Mouse (Mus musculus) retina, adult 2 months (tissue): ENCODE data around the gene Islr.
"Not testable (repeated sequence)": the region's sequence is repeated elsewhere in the genome, so short reads cannot be mapped to it uniquely, and the experiment has no call there.

Experiments
- DNase-seq: peaks from one replicate; pipeline ENCODE4 v3.0.0-alpha.2; 2012; ENCODE audit warnings: low read depth, low spot score

Gene Islr

GRCm38 (mm10) chr9:58203516-58204447, at the start of gene Islr, which contains the start of gene Islr2:
Gene Islr, minus strand, starts transcription at chr9:58204306.
Gene Islr2, minus strand, starts transcription at chr9:58204319.
- DNase-seq, result no peak

GRCm38 (mm10) chr9:58253805-58254122, 49.7 kb upstream of the Islr start:
- not testable (repeated sequence) for DNase-seq

DNA sequence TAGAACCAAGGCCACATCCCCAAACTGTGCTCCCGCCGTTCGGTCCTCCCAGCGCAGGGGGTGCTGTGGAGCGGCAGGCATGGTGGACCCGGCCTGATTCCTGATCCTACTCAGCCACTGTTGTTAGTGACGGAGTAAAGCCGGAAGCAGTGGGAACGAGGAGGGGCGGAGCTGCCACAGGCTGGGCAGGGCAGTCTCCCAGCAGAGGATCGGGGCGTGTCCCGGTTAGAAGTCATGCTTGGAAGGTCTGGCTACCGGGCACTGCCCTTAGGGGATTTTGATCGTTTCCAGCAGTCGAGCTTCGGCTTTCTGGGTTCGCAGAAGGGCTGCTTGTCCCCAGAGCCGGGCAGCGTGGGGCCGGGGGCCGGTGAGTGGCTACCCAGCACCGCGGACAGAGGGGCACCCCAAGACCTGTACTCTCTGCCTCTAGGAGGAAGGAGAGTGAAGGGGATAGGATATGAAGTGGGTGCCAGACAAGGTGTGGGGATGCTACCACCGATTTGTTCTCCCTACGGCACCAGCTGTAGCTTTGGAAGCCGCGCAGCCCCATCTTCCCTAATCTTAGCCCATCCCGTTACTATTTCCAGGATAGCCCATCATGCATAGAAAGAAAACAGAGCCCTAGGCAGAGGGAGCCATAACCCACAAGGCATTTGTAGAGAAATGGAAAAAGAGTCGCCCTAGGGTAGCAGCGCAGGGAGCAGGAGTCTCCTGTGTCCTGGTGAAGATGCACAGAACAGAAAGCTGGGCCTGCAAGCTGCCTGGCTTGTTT, 49.1 kb upstream of the Islr start, which contains the start of gene Stoml1:
Gene Stoml1 (plus strand): TSS at position 132 of the 772 bp plus-strand sequence.
- DNase-seq, result peak; percentile 85

GRCm38 (mm10) chr9:58250730-58251129, 46.6 kb upstream of the Islr start:
- not testable (repeated sequence) for DNase-seq

GRCm38 (mm10) chr9:58250322-58250721, 46.2 kb upstream of the Islr start:
- DNase-seq, result no peak

GRCm38 (mm10) chr9:58249592-58250192, 45.6 kb upstream of the Islr start, which contains the start of gene Pml:
Gene Pml, minus strand, starts transcription at chr9:58249786.
- no peak for DNase-seq

DNA sequence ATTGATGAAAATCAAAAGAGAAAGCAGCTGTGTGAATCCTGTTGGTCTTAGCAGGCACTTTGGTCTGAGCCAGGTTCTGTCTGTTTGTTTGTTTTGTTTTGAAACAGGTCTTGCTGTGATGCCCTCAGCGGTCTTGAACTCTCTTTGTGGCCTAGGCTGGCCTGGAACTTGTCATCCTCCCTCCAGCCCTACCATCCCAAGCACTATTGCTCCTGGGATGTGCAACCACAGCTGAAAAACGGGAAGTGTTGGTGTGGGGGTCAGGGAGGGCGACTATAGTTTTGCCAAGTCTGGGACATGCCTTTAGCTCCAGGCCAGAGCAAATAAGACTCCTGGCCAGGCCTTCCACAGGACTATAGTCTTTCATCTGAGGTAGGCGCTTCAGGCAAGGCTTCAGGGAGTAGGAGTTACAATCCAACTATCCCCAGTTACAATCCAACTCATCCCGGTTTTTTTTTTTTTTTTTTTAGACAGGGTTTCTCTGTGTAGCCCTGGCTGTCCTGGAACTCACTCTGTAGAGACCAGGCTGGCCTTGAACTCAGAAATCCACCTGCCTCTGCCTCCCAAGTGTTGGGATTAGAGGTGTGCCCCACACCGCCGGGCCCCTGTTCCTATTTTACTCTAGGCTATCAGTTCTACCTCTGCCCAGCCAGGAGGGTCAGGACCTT, 44.8 kb upstream of the Islr start:
- no peak for DNase-seq

- no peak for DNase-seq
Measured at GRCm38 (mm10) chr9:58247064-58247759, 43.1 kb upstream of the Islr start.

- no peak for DNase-seq
Measured at GRCm38 (mm10) chr9:58246083-58246591, 42.0 kb upstream of the Islr start.

- no peak for DNase-seq
Measured at GRCm38 (mm10) chr9:58243696-58244095, 39.6 kb upstream of the Islr start.

DNA sequence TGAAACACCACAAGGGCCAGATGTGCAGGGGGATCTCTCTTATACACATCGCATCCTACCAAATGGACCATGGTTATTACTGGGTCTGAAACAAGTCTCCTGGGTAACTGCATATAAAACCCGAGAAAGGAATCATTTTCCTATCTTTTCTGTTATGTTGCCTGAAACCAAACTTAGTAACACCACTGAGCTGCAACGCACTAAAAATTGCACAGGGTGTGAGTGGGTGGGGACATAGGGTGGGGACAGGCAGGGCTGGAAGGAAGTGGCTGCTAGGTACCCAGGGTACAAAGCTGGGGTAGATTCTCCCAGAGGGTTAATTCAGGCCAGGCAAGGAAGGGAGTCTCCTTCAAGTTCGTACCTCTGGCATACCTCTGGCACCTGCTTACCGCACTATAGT, 38.6 kb upstream of the Islr start:
- no peak for DNase-seq

DNA sequence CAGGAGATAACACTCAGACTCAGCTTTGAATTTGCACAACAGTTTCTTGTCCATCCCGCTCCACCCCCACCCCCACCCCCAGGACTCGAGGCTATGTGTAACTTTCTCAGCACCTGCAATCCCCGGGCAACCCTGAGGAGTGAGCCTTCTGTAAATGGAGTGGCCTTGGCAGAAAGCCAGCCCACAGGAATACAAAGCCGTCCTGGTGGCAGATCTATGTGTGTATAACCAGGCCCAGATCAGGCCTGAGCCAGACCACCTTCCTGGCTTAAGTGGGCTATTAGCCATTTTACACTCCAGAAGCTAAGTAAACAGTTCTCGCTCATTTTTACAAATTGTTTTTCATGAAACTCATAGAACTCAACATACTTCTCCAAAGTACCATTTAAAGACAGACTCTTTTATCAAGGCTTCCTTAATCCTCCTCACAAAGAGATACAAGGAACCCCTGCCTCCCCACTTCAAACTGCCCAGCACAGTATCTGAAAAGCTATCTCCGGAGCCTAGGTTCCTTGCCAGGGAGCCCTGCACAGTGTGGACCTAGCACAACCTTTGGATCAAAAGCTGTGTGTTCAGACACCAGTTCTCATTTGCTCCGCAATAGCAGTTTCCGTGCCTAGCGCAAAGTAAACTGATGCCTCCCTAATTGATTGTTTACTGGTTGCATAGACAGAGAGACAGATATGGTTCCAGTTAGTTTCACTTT, 37.8 kb upstream of the Islr start:
- no peak for DNase-seq

DNA sequence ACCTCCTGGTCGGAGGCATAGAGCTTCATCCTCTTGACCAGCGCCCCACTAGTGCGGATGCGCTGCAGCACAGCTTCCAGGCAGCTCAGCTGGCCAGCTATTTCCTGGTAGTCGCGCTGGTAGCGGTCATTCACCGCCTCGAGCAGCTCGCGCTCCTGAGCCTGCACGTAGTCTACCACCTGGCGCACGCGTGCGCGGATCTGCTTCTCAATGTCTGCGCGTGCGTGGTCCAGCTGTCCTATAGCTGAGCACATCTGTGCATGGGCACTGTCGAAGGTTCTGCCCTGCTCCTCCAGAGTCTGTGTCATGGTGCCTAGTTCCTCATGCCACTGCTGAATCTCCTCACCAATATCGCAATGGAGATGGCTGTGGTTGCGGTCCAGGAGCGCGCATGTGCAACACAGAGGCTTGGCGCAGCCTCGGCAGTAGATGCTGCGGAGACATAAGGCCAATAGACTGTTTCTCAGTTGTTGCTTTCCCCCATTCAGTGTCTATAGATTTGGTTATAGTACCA, 30.5 kb upstream of the Islr start:
- no peak for DNase-seq

DNA sequence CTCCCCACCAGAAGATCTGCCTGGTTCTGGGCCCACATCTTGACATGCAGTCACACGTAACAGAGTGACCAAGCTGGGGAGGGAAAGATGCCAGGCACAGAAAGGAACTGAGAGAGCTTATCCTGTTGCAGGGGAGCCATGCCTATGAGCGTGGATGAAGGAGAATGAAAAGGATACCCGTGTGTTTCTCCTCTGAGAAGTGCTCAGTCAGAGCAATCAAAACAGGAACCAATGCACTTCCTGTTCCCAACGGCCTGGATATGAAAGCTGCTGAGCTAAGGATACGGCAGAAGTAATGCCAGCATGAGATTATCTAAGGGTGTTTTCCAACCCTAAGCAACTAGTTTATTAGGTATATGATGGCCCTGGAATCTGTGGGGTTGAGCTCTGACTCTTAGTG, 28.3 kb upstream of the Islr start:
- no peak for DNase-seq

GRCm38 (mm10) chr9:58231746-58232145, 27.6 kb upstream of the Islr start:
- DNase-seq, result no peak

DNA sequence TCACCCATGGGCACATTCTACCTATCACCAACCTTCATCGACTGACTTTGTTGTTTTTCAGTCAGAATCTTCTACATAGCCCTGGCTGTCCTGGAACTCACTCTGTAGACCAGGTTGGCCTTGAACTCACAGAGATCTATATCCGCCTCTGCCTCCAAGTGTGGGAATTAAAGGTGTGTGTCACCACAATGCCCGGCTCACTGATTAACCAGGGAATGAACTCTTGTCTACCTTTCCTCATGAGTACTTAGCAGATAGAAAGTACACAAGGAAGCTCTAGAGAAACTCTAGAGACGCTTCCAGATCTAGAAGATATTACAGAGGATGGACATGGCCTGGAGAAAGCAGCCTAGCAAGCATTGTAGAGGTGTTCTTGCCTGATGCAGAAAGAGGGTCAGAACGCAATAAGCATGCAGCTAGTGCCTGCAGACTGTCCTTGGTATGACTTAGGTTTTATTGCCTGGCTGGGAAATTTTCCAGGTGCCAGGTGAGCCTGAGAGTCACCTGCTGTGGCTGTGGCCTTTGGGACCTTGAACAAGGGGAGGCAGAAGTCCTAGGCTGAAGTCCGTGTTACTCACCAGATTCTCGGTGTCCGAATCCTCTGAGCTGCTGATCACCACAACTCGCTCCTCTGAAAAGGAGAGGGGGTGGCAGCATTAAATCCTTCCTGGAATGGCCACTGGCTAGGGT, 24.8 kb upstream of the Islr start:
- no peak for DNase-seq

GRCm38 (mm10) chr9:58225915-58226913, 22.1 kb upstream of the Islr start:
- DNase-seq, result no peak

DNA sequence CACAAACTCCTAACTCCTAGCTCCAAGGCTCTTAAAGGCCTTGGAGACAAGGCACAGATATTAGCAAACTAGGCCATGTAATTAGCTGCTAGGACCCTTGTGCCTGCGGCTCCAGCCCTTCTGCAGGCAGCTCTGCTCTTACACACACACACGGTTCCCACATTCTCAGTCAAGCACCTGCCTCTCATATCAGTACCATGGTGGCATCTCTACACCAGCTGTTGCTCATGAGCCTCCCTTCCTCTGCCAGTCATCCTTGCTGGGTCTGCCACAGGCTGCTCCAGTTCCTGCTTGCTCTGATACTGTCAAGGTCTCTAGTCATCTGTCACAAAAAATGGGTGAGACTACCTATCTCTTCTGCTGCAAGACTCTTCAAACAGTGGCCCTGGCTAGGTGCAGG, 20.2 kb upstream of the Islr start:
- DNase-seq, result no peak
